Mouse (Mus musculus) brain, embryonic 14.5 days (tissue): ENCODE measurements at regions not wholly inside any gene's neighbourhood (a gene's known extent, or its start where the extent isn't known, plus 50 kb on each side); places are given as distances from the start of the nearest gene placed in this dataset.

Source experiments
- CTCF ChIP-seq: fragments of 200-500 bp; IDR thresholded peaks from 2 replicates; pipeline ENCODE4 v1.5.1; 2012; ENCODE audit warnings: inconsistent platforms, mild to moderate bottlenecking, moderate library complexity, borderline replicate concordance; ENCODE audit not compliant: insufficient read depth, insufficient read length; ENCODE audit errors: extremely low read depth
- POLR2A ChIP-seq: fragments of 200-500 bp; IDR thresholded peaks from 2 replicates; pipeline ENCODE4 v1.6.1; 2012; ENCODE audit warnings: mild to moderate bottlenecking, inconsistent platforms, borderline replicate concordance; ENCODE audit not compliant: poor library complexity, insufficient read depth, insufficient read length, severe bottlenecking; ENCODE audit errors: extremely low read depth

GRCm38 (mm10) chr3:33383622-33384021 lies 240.6 kb upstream of the Pex5l start:
- TF ChIP-seq CTCF (no peak), POLR2A (no peak)
